ENCODE assay signal across 10 mouse cellular contexts in genomic region chr17:26381613-26382012, GRCm38 (mm10). TPM values are rescaled to one million over a fixed set of nuclear protein-coding genes. Genes with fewer than 3 reads are reported as not detected.
DNase-seq lines count a peak whose midpoint lies in the region; ATAC-seq lines count a peak whose summit lies in the region.
"Had no signal": no experiment of that assay in that cellular context is flagged by ENCODE, and none has a peak within 500 bp of the region (broad histone marks: within the 10 kb centered on the region; RNA-seq: fewer than 3 reads in every experiment).

No protein-coding gene starts in this region.

- H3K36me3 ChIP-seq in heart, embryonic 11.5 days (ENCODE audit: control insufficient read depth, insufficient read depth, low read length), result no peaks in the 10 kb centered on the region
- no peaks in the 10 kb centered on the region for H3K36me3 ChIP-seq in midbrain, embryonic 10.5 days
- H3K36me3 ChIP-seq in midbrain, embryonic 11.5 days (ENCODE audit: control insufficient read depth, insufficient read depth, low read length), result no peaks in the 10 kb centered on the region
- no peaks in the 10 kb centered on the region for H3K36me3 ChIP-seq in intestine, embryonic 15.5 days
- H3K36me3 ChIP-seq: neural tube, embryonic 12.5 days had no signal

- DNase-seq in heart, adult 8-10 months (ENCODE audit: low spot score), result no peak
- no peak for DNase-seq in midbrain, embryonic 10.5 days (ENCODE audit: low spot score)
- no peak for DNase-seq in midbrain, embryonic 11.5 days (ENCODE audit: low spot score, missing footprints)
- peak; percentile 23 to 49 for DNase-seq in thymus, postnatal 36 days
- no peak for DNase-seq in frontal cortex, postnatal 10 days (ENCODE audit: low spot score in 2 of 2)
- no peak for DNase-seq in adrenal gland, postnatal 4 days (ENCODE audit: low spot score in 2 of 2)

- no peak overlapping the region for H3K4me2 ChIP-seq in heart, embryonic 11.5 days
- no peak overlapping the region for H3K4me2 ChIP-seq in midbrain, embryonic 11.5 days
- no peak overlapping the region for H3K4me2 ChIP-seq in intestine, embryonic 15.5 days (replicated peaks)
- H3K4me2 ChIP-seq: neural tube, embryonic 12.5 days had no signal

- no peaks in the 10 kb centered on the region for H3K27me3 ChIP-seq in heart, embryonic 11.5 days (ENCODE audit: control insufficient read depth, insufficient read depth, low read length)
- no peaks in the 10 kb centered on the region for H3K27me3 ChIP-seq in midbrain, embryonic 10.5 days (ENCODE audit: low read depth, poor library complexity, severe bottlenecking)
- H3K27me3 ChIP-seq in midbrain, embryonic 11.5 days (ENCODE audit: control insufficient read depth, insufficient read depth, low read length), result no peaks in the 10 kb centered on the region
- H3K27me3 ChIP-seq in intestine, embryonic 15.5 days (replicated peaks), result no peaks in the 10 kb centered on the region
- H3K27me3 ChIP-seq: neural tube, embryonic 12.5 days had no signal

- no peak overlapping the region for H3K4me3 ChIP-seq in heart, embryonic 11.5 days (ENCODE audit: low read depth, low read length)
- no peak overlapping the region for H3K4me3 ChIP-seq in midbrain, embryonic 10.5 days
- H3K4me3 ChIP-seq in midbrain, embryonic 11.5 days (ENCODE audit: low read depth, low read length), result no peak overlapping the region
- H3K4me3 ChIP-seq in intestine, embryonic 15.5 days (replicated peaks), result no peak overlapping the region
- H3K4me3 ChIP-seq: neural tube, embryonic 12.5 days had no signal

- H3K9me3 ChIP-seq in heart, embryonic 11.5 days (replicated peaks; ENCODE audit: control insufficient read depth, low read length), result no peaks in the 10 kb centered on the region
- no peaks in the 10 kb centered on the region for H3K9me3 ChIP-seq in midbrain, embryonic 10.5 days (replicated peaks)
- H3K9me3 ChIP-seq in midbrain, embryonic 11.5 days (ENCODE audit: control insufficient read depth, low read length), result no peaks in the 10 kb centered on the region
- no peaks in the 10 kb centered on the region for H3K9me3 ChIP-seq in intestine, embryonic 15.5 days
- H3K9me3 ChIP-seq: neural tube, embryonic 12.5 days had no signal

- WGBS in heart, embryonic 11.5 days (ENCODE audit: insufficient replicate concordance), result 38% methylated on average over 5 of the region's 5 CpGs
- WGBS in midbrain, embryonic 10.5 days, result 59% methylated on average over 5 of the region's 5 CpGs
- 59% methylated on average over 5 of the region's 5 CpGs for whole genome bisulfite sequencing in midbrain, embryonic 11.5 days
- WGBS in intestine, embryonic 15.5 days, result 32% methylated on average over 5 of the region's 5 CpGs

- peak overlapping the region; percentile 49; the same call in 1 of the 2 replicates for H3K9ac ChIP-seq in heart, embryonic 11.5 days (ENCODE audit: low read depth, low read length)
- no peak overlapping the region for H3K9ac ChIP-seq in midbrain, embryonic 11.5 days (ENCODE audit: low read length)
- no peak overlapping the region for H3K9ac ChIP-seq in intestine, embryonic 15.5 days
- H3K9ac ChIP-seq: liver, embryonic 14.5 days; neural tube, embryonic 12.5 days had no signal

- peak overlapping the region; percentile 59 for H3K27ac ChIP-seq in heart, embryonic 11.5 days (ENCODE audit: low read depth, low read length)
- 0 out of 2 replicates have a peak overlapping the region, but pooled peaks have one; percentile 39 for H3K27ac ChIP-seq in midbrain, embryonic 10.5 days (replicated peaks)
- no peak overlapping the region for H3K27ac ChIP-seq in midbrain, embryonic 11.5 days (ENCODE audit: low read depth, low read length)
- H3K27ac ChIP-seq in intestine, embryonic 15.5 days, result peak overlapping the region; percentile 86
- H3K27ac ChIP-seq: liver, embryonic 14.5 days; neural tube, embryonic 12.5 days had no signal

- H3K4me1 ChIP-seq in heart, embryonic 11.5 days (ENCODE audit: control insufficient read depth, insufficient read depth, low read length), result peaks cover 41% of the 10 kb centered on the region
- H3K4me1 ChIP-seq in midbrain, embryonic 10.5 days, result peaks cover 23% of the 10 kb centered on the region
- peaks cover 9% of the 10 kb centered on the region for H3K4me1 ChIP-seq in midbrain, embryonic 11.5 days (ENCODE audit: control insufficient read depth, insufficient read depth, low read length)
- peaks cover 47% of the 10 kb centered on the region for H3K4me1 ChIP-seq in intestine, embryonic 15.5 days (replicated peaks)

- ATAC-seq in heart, embryonic 11.5 days (replicated peaks; ENCODE audit: insufficient number of reproducible peaks, low FRiP score, low TSS enrichment), result no peak
- ATAC-seq in midbrain, embryonic 11.5 days (ENCODE audit: low FRiP score), result no peak
- no peak for ATAC-seq in intestine, embryonic 15.5 days

RNA-seq across cellular contexts. Expression of gene Neurl1b, which starts 33.0 kb away (rescaled TPM):
- 2.0 and 3.0 TPM in 2 replicates for polyA plus RNA-seq in heart, embryonic 11.5 days (2014; fragmentation: Nextera tagmentation; extraction: Ambion mirVana)
- total RNA-seq in heart, adult 8-10 months (2022), result 1 to 10 TPM; 3.6 to 5.1 (median 4.4) TPM
- polyA plus RNA-seq in midbrain, embryonic 10.5 days (2016; fragmentation: Nextera tagmentation; extraction: Ambion mirVana), result 0.16 and 0.19 TPM in 2 replicates
- polyA plus RNA-seq in midbrain, embryonic 11.5 days (2014; fragmentation: Nextera tagmentation; extraction: Ambion mirVana), result 0.18 and 0.46 TPM in 2 replicates
- polyA plus RNA-seq in intestine, embryonic 15.5 days (2015; fragmentation: Nextera tagmentation; extraction: Ambion mirVana), result 1.8 and 2.2 TPM in 2 replicates
- 10 to 100 TPM; 55.6 to 57.4 TPM for total RNA-seq in adrenal gland, postnatal 4 days (2021)

Comparison
In these comparisons a context has a peak if more than half of its experiments do, and no peak if none do; other contexts are left out.
1. DNase-seq: peak in thymus, postnatal 36 days (2 of 2); none in heart, adult 8-10 months (single experiment), midbrain, embryonic 10.5 days (single experiment), midbrain, embryonic 11.5 days (single experiment), frontal cortex, postnatal 10 days (0 of 2) and adrenal gland, postnatal 4 days (0 of 2).